Mouse (Mus musculus): ENCODE data around the gene Naip1. TPM values are rescaled to one million over a fixed set of nuclear protein-coding genes. Genes with fewer than 3 reads are reported as not detected.
A peak's percentile ranks its signal among the peaks of the same experiment; 100 is the strongest.
"Not testable (repeated sequence)": the region's sequence is repeated elsewhere in the genome, so short reads cannot be mapped to it uniquely, and the experiment has no call there.

Gene Naip1
- polyA plus RNA-seq, 1 experiment from 2014 or later = 23.4 TPM

DNA sequence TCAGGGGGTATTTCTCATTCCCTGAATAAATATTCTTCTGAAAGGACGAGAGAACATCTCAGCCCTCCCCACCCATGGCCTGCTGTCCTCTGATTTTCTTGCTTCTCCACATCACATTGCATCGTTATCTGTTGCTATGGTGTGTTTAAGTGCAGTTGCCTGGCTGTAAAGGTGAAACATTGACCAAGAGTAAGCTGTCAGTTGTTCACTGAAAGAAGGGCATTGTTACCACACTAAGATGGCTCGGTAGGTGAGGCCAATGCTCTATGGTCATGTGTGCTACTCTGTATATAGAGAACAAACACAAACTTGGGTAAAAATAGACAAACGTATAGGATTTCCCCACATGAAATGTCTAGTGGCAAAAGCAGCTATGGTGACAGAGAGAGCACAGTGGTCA is 42.8 kb downstream of the Naip1 start:
- whole genome bisulfite sequencing = 35% methylated on average over 4 of the region's 4 CpGs
- no peak for TF ChIP-seq CTCF (IDR thresholded peaks at IDR 0.05; ENCODE audit: low read depth)
- Histone ChIP-seq H3K36me3 (ENCODE audit: control insufficient read depth, insufficient read depth) (peaks cover 8% of the 10 kb centered on the region; the same call in 1 of the 2 replicates), H3K27ac (ENCODE audit: low read depth, low read length) (no peak overlapping the region), H3K9ac (ENCODE audit: low read depth, low read length) (no peak overlapping the region), H3K4me2 (replicated peaks; ENCODE audit: low read depth) (no peak overlapping the region), H3K4me1 (replicated peaks; ENCODE audit: control insufficient read depth, insufficient read depth, low read length) (no peaks in the 10 kb centered on the region), H3K4me3 (ENCODE audit: low read depth, low read length) (no peak overlapping the region), H3K9me3 (ENCODE audit: control insufficient read depth) (no peaks in the 10 kb centered on the region), H3K27me3 (replicated peaks; ENCODE audit: control insufficient read depth, insufficient read depth, low read length) (no peaks in the 10 kb centered on the region)
- ATAC-seq = peak; percentile 64

DNA sequence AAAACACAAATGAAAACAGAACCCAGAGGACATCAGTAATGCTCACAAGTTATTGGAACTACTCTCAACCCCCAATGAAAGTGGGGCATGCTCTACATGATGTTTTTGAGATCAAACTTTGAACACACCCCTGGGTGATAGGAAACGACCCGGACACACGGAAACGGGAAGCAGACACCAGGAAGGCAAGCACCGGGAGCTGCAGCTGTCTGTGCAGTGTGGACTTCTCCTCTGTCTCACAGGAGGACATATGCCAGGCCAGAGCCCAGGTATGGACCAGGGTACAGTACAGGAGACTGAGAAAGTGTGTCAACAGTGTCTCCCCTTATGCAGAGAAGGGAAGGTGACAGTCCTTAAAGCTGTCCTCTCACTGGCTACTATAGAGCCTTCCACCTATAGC is 43.5 kb downstream of the Naip1 start:
- Histone ChIP-seq H3K9ac (ENCODE audit: low read depth, low read length) (no peak overlapping the region), H3K4me2 (replicated peaks; ENCODE audit: low read depth) (no peak overlapping the region), H3K27me3 (replicated peaks; ENCODE audit: control insufficient read depth, insufficient read depth, low read length) (no peaks in the 10 kb centered on the region), H3K27ac (ENCODE audit: low read depth, low read length) (no peak overlapping the region), H3K4me3 (ENCODE audit: low read depth, low read length) (no peak overlapping the region), H3K4me1 (replicated peaks; ENCODE audit: control insufficient read depth, insufficient read depth, low read length) (no peaks in the 10 kb centered on the region), H3K36me3 (ENCODE audit: control insufficient read depth, insufficient read depth) (peaks cover 8% of the 10 kb centered on the region; the same call in 1 of the 2 replicates), H3K9me3 (ENCODE audit: control insufficient read depth) (no peaks in the 10 kb centered on the region)
- WGBS = 48% methylated on average over 5 of the region's 5 CpGs
- ATAC-seq = no peak
- TF ChIP-seq CTCF (IDR thresholded peaks at IDR 0.05; ENCODE audit: low read depth) = no peak

DNA sequence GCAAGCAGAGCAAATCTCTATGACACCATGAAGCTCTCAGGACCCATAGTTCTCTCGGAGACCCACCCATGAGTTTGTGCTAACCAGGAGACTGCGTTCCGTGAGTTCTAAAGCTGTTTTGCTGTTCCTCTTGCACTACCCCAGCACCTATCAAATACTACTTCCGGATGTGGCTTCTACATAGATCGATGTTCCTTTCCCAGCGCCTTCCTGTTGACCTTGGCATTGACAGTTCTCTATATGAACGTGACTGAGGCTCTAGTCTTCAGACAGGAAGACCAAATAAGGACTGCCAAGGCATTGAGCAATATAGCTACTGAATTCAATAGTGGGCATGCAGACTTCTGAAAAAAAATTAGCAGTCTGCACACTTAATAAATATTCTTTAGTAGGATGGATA is 44.4 kb downstream of the Naip1 start:
- WGBS = 81% methylated on average over 7 of the region's 7 CpGs
- ATAC-seq = no peak
- no peak overlapping the region for H3K4me3 ChIP-seq (ENCODE audit: low read depth, low read length)
- peaks cover 8% of the 10 kb centered on the region; the same call in 1 of the 2 replicates for H3K36me3 ChIP-seq (ENCODE audit: control insufficient read depth, insufficient read depth)
- H3K4me2 ChIP-seq (replicated peaks; ENCODE audit: low read depth) = no peak overlapping the region
- TF ChIP-seq CTCF (IDR thresholded peaks at IDR 0.05; ENCODE audit: low read depth) = no peak
- no peak overlapping the region for H3K27ac ChIP-seq (ENCODE audit: low read depth, low read length)
- no peaks in the 10 kb centered on the region for H3K27me3 ChIP-seq (replicated peaks; ENCODE audit: control insufficient read depth, insufficient read depth, low read length)
- no peaks in the 10 kb centered on the region for H3K9me3 ChIP-seq (ENCODE audit: control insufficient read depth)
- H3K9ac ChIP-seq (ENCODE audit: low read depth, low read length) = no peak overlapping the region
- no peaks in the 10 kb centered on the region for H3K4me1 ChIP-seq (replicated peaks; ENCODE audit: control insufficient read depth, insufficient read depth, low read length)

DNA sequence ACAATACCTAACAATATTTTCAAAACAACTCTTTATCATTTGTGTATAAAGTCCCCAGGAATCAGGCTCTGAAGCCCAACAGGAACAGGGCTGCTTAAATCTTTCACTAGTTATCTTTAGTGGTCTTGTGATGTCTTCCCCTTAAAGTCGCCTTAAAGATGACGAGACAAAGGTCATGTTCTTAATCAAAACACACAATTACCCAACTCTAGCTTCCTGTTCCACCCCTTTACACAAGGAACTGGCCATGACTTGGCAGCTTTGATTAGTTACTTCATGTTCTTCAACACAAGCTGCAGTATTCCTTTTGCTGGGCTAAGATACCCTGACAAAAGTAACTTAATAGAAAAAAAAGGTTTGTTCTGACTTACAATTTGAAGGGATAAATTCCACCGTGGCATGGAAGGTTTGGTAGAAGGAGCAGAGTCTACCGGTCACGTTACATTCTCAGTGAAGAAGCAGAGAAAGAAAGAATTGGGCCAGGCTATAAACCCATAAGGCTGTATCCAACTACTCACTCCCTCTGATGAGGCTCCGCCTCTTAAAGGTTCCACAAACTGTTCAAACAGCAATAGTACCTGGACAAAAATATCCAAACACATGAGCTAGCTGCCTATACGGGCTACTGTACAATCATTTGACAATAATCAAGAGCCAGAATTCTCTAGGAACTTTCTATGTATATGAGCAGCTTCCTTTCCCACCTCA is 49.6 kb downstream of the Naip1 start:
- not testable (repeated sequence) for H3K4me1 ChIP-seq (replicated peaks; ENCODE audit: control insufficient read depth, insufficient read depth, low read length); H3K27me3 ChIP-seq (replicated peaks; ENCODE audit: control insufficient read depth, insufficient read depth, low read length); H3K9me3 ChIP-seq (ENCODE audit: control insufficient read depth); H3K4me3 ChIP-seq (ENCODE audit: low read depth, low read length); H3K9ac ChIP-seq (ENCODE audit: low read depth, low read length); H3K36me3 ChIP-seq (ENCODE audit: control insufficient read depth, insufficient read depth)
- peak overlapping the region; percentile 51 for H3K27ac ChIP-seq (ENCODE audit: low read depth, low read length)
- WGBS = 40% methylated on average over 7 of the region's 7 CpGs
- peak; percentile 67 for ATAC-seq
- H3K4me2 ChIP-seq (replicated peaks; ENCODE audit: low read depth) = peak overlapping the region; percentile 47; the same call in 1 of the 2 replicates

DNA sequence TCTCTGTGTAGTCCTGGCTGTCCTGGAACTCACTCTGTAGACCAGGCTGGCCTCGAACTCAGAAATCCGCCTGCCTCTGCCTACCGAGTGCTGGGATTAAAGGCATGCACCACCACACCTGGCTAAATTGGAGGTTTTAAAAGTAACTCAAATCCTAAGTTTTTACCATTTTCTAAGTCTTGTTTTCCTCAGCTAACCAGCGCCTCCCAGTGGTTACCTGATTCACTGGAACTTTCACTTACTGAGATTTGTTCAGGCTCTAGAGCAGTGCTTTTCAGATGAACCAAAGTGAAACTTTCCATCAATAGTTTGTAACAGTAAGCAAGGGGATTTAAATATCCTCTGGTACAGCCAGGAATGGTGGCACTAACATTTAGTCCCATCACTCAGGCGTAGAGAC is 61.6 kb downstream of the Naip1 start:
- H3K27ac ChIP-seq (ENCODE audit: low read depth, low read length); H3K4me3 ChIP-seq (ENCODE audit: low read depth, low read length); H3K4me1 ChIP-seq (replicated peaks; ENCODE audit: control insufficient read depth, insufficient read depth, low read length); H3K27me3 ChIP-seq (replicated peaks; ENCODE audit: control insufficient read depth, insufficient read depth, low read length); H3K9ac ChIP-seq (ENCODE audit: low read depth, low read length); H3K36me3 ChIP-seq (ENCODE audit: control insufficient read depth, insufficient read depth); ATAC-seq; H3K9me3 ChIP-seq (ENCODE audit: control insufficient read depth); H3K4me2 ChIP-seq (replicated peaks; ENCODE audit: low read depth): not testable (repeated sequence)
- WGBS = 41% methylated on average over 5 of the region's 5 CpGs
- TF ChIP-seq CTCF (IDR thresholded peaks at IDR 0.05; ENCODE audit: low read depth) = peak; percentile 81

DNA sequence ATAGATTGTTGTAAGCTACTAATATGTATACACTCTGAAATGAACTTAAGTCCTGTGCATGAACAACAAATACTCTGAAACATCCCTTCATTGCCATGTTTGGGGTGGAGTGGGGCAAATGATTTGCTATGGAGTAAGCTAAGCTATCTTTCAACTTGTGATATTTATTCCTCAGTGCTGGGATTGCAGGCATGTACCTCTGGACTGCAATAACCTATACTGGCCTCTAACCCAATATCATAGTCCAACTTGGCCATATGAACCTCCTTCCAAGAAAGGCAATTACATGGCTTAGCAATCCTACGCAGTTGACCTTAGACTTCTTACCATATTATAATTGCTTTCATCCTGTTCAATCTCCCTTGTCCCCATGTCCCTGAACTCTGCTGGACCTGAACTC is 82.1 kb downstream of the Naip1 start:
- WGBS = 66% methylated on average over 1 of the region's 1 CpGs
- Histone ChIP-seq H3K4me3 (ENCODE audit: low read depth, low read length) (no peak overlapping the region), H3K27ac (ENCODE audit: low read depth, low read length) (no peak overlapping the region), H3K4me1 (replicated peaks; ENCODE audit: control insufficient read depth, insufficient read depth, low read length) (no peaks in the 10 kb centered on the region), H3K27me3 (replicated peaks; ENCODE audit: control insufficient read depth, insufficient read depth, low read length) (no peaks in the 10 kb centered on the region), H3K9ac (ENCODE audit: low read depth, low read length) (no peak overlapping the region), H3K9me3 (ENCODE audit: control insufficient read depth) (no peaks in the 10 kb centered on the region), H3K4me2 (replicated peaks; ENCODE audit: low read depth) (no peak overlapping the region), H3K36me3 (ENCODE audit: control insufficient read depth, insufficient read depth) (peaks cover 5% of the 10 kb centered on the region; the same call in 1 of the 2 replicates)
- TF ChIP-seq CTCF (IDR thresholded peaks at IDR 0.05; ENCODE audit: low read depth) = no peak
- ATAC-seq = peak; percentile 82

Other genes with a start within 250 kb of the Naip1 start
- 10.2 and 13.0 TPM in 2 replicates for gene Naip5, start 206.5 kb downstream of the Naip1 start, polyA plus RNA-seq (2015; fragmentation: Nextera tagmentation; extraction: Ambion mirVana)
- gene Naip6, start 135.2 kb downstream of the Naip1 start, polyA plus RNA-seq (2015; fragmentation: Nextera tagmentation; extraction: Ambion mirVana) = 14.8 and 18.5 TPM in 2 replicates
- 33.4 and 37.5 TPM in 2 replicates for gene Gtf2h2, start 39.7 kb upstream of the Naip1 start, polyA plus RNA-seq (2015; fragmentation: Nextera tagmentation; extraction: Ambion mirVana)
- 44.5 and 49.4 TPM in 2 replicates for gene Ocln, start 99.8 kb upstream of the Naip1 start, polyA plus RNA-seq (2015; fragmentation: Nextera tagmentation; extraction: Ambion mirVana)
- 20.8 and 21.1 TPM in 2 replicates for gene Marveld2, start 164.1 kb upstream of the Naip1 start, polyA plus RNA-seq (2015; fragmentation: Nextera tagmentation; extraction: Ambion mirVana)
- gene Ak6, start 198.1 kb upstream of the Naip1 start, polyA plus RNA-seq (2015; fragmentation: Nextera tagmentation; extraction: Ambion mirVana) = 143 and 156 TPM in 2 replicates
- gene Rad17, start 198.2 kb upstream of the Naip1 start, polyA plus RNA-seq (2015; fragmentation: Nextera tagmentation; extraction: Ambion mirVana) = 10.3 and 11.1 TPM in 2 replicates
- 10.9 and 11.1 TPM in 2 replicates for gene Taf9, start 198.7 kb upstream of the Naip1 start, polyA plus RNA-seq (2015; fragmentation: Nextera tagmentation; extraction: Ambion mirVana)
- gene Ccdc125, start 216.8 kb upstream of the Naip1 start, polyA plus RNA-seq (2015; fragmentation: Nextera tagmentation; extraction: Ambion mirVana) = 3.2 and 4.1 TPM in 2 replicates

Measured in intestine, postnatal 0 days (tissue).